Mouse (Mus musculus) monocyte, adult 59 days (primary cell): Measurements from ENCODE around the gene 2610318N02Rik. TPM values are rescaled to one million over a fixed set of nuclear protein-coding genes. Genes with fewer than 3 reads are reported as not detected.

Experiments used
- total RNA-seq, 2 experiments: library from RNA; stranded (reverse); gene quantifications; one replicate each; pipeline ENCODE4 v1.2.4; 2023

2610318N02Rik gene
- 1 to 10 TPM; 1.0 to 1.3 TPM for total RNA-seq

DNA sequence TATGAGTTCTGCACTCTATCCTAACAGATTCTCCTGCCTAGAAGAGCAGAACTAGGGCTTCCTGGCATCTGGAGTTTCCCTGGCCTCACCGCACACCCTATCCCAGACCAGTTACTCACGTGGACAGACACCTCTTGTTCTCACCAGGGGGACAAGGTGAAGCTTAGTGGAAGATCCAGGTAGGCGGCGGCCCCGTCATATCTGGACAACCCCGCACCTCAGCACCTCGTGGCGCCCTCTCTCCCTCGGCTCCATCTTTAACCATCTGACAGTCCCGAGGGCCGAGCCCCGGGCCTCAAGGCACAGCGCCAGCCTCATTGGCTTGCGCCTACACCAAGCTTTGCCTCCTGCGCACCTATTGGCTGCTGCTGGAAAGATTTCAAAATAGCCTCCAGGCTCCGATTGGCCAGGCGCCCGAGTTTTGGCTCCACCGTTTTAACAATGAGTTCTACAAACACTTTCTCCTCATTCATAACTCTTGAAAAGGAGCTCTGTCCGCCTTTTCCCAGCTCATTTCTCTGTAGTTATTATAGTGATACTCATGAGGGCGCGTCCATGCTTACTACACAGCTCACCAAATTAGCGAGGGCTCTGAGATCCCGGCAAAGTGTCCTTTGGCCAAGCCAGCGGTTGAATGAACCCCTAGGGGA lies at the start of gene 2610318N02Rik:
Gene 2610318N02Rik, minus strand, starts transcription at position 297 of the 650 bp plus-strand sequence.

DNA sequence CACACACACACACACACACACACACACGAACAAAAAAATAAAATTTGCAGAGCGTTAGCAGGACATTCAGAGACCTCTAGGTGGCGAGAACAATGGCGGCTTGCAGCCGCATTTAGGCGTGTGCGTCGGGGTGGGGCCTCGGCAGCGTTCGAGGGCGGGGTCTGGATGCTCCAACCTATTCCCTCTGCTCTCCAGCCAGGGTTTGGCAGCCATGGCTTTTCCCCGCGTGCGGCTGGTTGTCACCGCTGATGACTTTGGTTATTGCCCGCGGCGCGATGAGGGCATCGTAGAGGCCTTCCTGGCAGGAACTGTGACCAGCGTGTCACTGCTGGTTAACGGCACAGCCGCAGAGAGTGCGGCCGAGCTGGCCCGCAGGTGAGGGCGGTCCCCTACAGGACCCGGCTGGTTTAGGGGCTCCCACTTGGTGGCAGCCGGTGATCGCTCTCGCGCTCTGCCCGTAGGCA lies 21.8 kb upstream of the 2610318N02Rik start, which contains the start of gene Ccdc116:
Gene Ccdc116, minus strand, starts transcription at position 458 of the 464 bp plus-strand sequence.

DNA sequence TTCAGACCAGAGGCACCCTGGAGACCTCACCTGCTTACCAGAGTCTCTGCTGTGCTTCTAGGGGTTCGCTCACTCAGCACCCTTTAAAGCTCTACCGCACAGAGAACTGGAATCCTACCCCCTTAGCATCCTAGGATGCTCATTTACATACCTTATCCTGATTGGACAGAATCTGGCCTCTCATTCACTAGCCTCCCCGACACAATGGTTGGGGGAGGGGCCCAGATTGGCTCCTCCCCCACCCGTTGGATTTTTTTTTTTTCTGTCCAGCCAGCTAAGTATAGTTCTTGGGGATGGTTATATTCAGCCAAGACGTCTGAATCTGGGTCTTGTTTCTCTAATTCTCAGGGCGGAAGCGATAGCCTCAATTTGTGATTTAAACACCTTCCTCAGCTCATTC lies 19.4 kb upstream of the 2610318N02Rik start, which contains the start of gene Ydjc:
Gene Ydjc, plus strand, starts transcription at position 283 of the 400 bp plus-strand sequence.

DNA sequence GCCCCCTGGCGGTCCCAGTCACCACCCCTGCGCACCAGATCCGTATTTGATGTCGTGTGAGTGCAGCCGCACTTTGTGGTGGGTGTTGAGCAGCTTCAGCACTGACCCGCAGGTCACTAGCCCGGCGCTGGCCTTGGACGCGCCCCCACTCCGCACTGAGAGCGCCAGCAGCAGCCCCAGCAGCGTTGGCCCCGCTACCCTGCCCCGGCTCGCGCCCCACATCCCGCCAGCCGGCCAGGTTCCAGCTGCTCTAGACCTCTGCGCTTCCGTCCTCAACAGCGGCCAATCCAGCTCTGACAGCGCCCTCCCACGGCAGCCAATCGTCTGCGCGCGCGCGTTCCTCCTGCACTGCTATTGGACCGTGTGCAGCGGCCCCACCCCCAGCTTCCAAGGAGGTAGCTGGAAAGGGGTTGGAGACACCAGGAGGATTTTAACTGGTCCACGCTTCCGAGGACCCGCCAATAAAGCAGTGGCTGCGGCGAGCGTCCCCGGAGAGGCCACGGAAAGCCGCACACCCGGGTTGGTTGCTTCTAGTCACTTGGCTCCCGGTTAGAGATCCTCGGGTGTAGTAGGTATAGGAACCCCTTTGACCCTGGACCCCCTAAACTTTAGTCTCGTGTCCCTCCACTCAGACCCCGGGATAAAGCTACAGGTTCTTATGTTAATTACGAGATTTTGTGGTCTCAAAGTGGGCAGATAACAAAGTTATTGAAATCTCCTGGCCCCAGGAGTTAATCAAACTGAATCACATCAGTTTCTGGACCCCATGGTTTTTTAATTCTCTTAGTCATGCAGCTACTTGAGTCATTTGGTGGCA lies 7.3 kb upstream of the 2610318N02Rik start, which contains the start of gene Sdf2l1:
Gene Sdf2l1, minus strand, starts transcription at position 295 of the 817 bp plus-strand sequence.

DNA sequence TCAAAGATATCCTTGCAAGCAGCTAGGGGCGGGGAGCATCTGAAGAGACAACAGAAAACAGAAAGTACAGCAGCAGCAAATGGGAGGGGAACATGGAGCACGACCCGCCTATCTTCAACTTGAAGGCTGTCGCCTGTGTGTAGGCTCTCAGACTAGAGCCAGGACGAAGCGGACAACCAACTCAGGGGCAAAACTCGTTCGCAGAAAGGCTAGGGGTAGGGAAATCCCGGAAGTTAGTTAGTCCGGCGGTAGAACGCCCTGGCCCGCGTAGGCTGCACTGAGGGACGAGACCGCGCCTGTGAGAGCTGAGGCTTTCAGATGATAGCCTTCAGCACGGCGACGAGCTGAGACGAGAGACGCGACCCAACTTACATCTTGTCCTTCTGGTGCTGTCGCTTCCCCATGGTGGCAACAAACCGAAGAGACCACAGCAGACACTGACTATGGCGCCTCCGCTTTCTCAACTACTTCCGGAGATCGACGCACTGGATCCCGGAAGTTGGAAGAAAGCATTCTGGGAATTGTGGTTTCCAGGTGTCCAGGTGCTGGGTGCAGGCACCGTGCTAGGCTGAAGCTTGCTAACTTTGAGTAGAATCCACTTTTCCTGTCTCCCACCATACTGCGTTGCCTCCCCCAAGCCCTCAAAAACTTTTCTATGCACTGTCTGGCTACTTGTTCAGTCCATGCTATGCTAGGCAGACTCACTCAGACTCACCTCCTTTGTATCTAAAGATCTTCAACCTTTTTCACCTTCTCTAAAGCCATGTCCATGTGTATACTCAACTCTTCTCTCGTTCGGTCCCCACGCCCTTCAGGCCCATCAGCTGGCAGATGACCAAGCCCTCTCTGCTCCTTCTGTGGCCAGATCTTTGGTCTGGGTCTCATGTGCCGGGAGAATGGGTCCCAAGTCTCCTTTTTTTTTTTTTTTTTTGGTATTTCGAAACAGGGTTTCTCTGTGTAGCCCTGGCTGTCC lies 13.9 kb downstream of the 2610318N02Rik start, which contains the start of gene Ppil2:
Gene Ppil2, minus strand, starts transcription at position 487 of the 973 bp plus-strand sequence.

DNA sequence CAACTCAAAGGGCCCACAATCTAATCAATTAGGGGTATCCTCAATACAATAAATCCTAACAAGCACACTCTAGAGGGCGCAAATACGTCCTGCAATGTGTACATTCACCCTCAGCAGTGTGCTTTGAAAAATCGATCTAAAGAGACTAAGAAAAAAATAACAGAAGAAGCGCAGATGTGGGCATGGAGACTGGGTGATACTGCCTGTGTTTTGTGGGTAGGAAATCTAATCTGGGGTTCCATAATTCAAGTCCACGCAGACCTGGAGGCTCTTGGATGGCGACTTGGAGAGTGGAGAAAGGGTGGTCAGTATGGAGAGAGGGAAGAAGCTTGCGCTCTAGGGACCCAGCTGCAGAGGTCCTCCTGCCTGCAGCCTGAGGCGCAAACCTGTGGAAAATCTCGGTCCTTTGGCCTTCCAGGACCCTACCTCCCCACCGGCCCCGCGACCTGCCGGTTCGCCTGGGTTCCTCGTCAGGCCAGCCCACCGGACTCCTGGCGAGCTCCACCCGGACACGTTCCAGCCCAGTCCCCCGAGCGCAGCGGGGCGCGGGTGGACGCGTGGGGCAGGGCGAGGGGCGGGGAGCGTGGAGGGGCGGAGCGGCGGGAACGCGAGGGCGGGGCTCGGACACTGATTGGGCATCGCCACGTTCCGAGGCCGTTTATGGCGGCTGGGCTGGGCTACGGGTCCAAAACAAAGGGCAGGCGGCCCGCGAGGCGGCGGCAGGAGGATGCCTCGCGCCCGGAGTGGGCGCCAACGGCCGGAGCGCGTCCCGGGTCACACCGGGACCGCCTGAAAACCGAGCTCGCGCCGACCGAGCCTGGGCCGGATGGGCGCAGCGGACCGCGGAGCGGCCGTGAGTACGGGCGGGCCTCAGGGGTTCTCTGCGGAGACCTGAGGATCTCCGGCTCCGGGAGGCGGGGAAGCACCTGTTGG lies 55.2 kb downstream of the 2610318N02Rik start, which contains the start of gene Ypel1:
Gene Ypel1, plus strand, starts transcription at position 186 of the 933 bp plus-strand sequence.

Other genes starting within 250 kb of the 2610318N02Rik start
- 1 to 10 TPM; 7.1 to 7.6 TPM for gene Ppm1f, start 228.7 kb downstream of the 2610318N02Rik start, total RNA-seq
- 100 to 1,000 TPM; 127 to 135 TPM for gene Mapk1, start 141.8 kb downstream of the 2610318N02Rik start, total RNA-seq
- under 1 TPM; 0.15 to 0.55 TPM for gene Ypel1, start 55.5 kb downstream of the 2610318N02Rik start, total RNA-seq
- 10 to 100 TPM; 90.6 to 96.3 TPM for gene Ppil2, start 13.9 kb downstream of the 2610318N02Rik start, total RNA-seq
- 10 to 100 TPM; 95.6 to 99.5 TPM for gene Sdf2l1, start 7.2 kb upstream of the 2610318N02Rik start, total RNA-seq
- gene Ydjc, start 19.5 kb upstream of the 2610318N02Rik start, total RNA-seq: 1 to 10 TPM; 7.2 to 8.4 TPM
- under 1 TPM in 1 of 2 experiments, not detected in 1; 0.50 TPM for gene Ccdc116, start 22.1 kb upstream of the 2610318N02Rik start, total RNA-seq
- 100 to 1,000 TPM; 179 to 186 TPM for gene Ube2l3, start 77.5 kb upstream of the 2610318N02Rik start, total RNA-seq
- gene Rimbp3, start 83.4 kb upstream of the 2610318N02Rik start, total RNA-seq: under 1 TPM; 0.18 to 0.21 TPM
- gene Hic2, start 108.4 kb upstream of the 2610318N02Rik start, total RNA-seq: 1 to 10 TPM; 4.0 to 6.4 TPM
- gene Tmem191c, start 150.9 kb upstream of the 2610318N02Rik start, total RNA-seq: 1 to 10 TPM; 7.9 to 9.5 TPM
- not detected for gene Serpind1, start 206.2 kb upstream of the 2610318N02Rik start, total RNA-seq